Mouse (Mus musculus): ENCODE measurements around the gene Ylpm1.

Ylpm1 gene

GRCm38 (mm10) chr12:84996083-84996496 lies at the start of gene Ylpm1:
Gene Ylpm1 (plus strand): TSS chr12:84996321.
- DNase-seq (ENCODE audit: low read depth), result peak; percentile 99

DNA sequence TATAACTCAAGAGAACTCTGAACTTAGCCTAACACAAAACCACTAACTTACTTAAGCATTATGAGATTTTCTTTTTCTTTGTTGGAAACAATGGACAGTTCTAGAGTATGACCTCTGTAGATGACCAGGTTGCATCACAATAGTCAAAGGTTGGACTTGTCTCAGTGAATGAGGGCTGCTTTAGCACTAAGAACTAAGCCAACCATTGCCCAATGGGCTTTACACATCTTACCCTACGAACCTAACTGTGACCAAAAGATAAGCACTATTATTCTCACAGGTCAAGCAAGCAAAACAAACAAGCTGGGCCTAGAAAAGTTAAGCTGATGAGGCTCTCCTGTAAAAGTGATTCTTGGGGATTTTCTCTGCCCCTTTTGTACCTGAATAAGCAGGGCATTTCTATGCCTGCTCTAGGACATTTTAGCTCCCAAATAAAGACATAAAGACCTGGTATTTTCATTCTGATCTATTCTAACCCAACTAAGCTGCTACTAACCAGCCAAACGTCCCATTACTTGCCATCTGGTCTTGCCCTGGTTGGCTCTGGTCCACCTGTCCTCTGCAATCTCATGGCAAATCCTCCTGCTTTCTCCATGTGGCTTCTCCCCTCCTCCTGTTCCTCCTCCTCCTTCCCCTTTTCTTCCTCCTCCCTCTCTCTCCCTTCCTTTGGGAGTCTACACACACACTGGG lies 48.1 kb upstream of the Ylpm1 start:
- no peak for DNase-seq (ENCODE audit: low read depth)

DNA sequence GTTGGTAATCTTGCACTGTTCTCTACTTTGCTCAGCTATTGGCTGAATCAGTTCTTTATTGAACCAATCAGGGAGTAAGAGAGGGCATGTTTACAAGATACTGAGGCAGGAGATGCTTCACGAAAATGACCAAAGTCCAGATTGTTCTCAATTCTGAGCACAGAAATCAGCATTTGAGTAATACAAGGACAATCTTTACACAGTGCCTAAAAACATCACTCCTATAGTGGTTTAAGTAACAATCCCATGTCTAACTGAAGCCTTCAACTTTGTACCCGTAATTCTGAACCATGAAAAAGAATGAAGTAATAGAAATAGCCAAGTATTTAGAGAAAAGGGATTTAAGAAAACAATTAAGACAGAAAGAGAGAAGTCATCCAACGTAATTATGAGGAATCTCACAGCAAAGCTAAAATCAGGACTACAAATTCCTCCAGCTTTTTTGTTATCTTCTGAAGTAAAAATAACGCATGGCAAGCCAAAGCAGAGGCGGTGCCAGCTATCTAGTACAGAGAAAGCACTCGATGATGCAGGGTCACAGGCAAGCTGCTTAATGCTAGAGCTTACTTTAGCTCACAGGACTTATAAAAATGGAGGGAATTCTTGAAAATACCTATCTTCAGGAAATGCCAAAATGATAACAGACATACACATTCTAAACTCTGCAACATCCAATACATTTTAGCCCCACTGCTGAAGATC lies 47.4 kb upstream of the Ylpm1 start:
- DNase-seq (ENCODE audit: low read depth), result no peak

DNA sequence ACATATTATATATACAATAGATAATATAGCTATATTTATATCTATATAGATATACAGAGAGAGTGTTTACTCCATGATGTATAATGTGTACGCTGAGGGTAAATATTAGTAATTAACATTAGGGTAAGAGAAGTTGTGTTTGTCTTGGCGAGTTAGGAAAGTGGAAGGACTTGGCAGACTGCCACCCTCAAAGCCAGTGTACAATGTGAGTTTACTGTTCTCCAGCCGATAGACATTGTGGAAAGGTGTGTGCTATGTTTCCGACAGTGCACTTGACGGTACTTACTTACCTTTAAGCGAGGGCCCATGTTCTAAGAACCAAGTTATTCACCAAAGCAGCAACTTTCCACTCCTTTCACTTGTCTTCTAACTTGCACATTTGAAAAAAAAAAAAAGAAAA lies 45.4 kb upstream of the Ylpm1 start:
- no peak for DNase-seq (ENCODE audit: low read depth)

- DNase-seq (ENCODE audit: low read depth), result no peak
Observed at GRCm38 (mm10) chr12:84951531-84951930, 44.6 kb upstream of the Ylpm1 start.

- DNase-seq (ENCODE audit: low read depth), result no peak
Observed at GRCm38 (mm10) chr12:84952351-84952750, 43.8 kb upstream of the Ylpm1 start.

DNA sequence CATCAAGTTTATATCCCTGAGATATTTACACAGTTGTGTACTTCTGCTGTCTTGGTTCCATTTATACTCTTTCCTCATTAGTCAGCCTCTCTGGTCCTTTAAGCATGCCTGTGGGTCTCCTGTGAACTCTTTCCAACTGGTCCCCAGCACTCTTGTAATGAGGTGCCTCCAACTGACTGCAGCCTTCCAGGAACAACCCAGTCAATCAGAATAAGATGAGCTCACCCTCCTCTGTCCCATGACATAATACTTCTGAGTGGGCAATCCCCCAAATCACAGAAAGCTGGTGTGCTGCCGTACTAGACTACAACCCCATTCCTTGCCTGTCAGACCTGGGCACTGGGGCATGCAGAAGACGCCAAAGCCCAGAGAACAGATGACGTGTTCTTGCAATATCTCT lies 39.8 kb upstream of the Ylpm1 start:
- no peak for DNase-seq (ENCODE audit: low read depth)

- no peak for DNase-seq (ENCODE audit: low read depth)
Observed at GRCm38 (mm10) chr12:84958794-84959356, 37.2 kb upstream of the Ylpm1 start.

DNA sequence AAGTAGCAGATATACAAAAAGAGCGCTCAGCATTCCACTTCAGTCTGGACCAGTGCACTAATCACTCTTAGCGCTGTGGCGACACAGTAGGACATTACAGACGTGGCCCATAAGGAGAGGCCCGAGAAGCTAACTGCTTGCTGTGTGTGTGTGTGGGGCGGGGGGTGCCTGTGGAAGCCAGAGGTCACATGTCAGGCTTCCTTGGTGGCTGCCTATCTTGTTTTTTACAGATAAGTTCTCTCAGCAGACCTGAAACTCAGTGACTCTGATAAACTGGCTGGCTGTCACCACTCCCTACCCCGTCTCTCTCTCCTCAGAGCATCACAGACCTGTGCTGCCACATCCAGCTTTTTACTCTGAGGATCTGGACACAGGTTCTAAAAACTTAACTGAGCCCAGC lies 33.5 kb upstream of the Ylpm1 start:
- no peak for DNase-seq (ENCODE audit: low read depth)

GRCm38 (mm10) chr12:84968831-84969655 lies 27.1 kb upstream of the Ylpm1 start:
- DNase-seq (ENCODE audit: low read depth), result no peak

GRCm38 (mm10) chr12:84969656-84970427 lies 26.3 kb upstream of the Ylpm1 start:
- DNase-seq (ENCODE audit: low read depth), result peak; percentile 13

DNA sequence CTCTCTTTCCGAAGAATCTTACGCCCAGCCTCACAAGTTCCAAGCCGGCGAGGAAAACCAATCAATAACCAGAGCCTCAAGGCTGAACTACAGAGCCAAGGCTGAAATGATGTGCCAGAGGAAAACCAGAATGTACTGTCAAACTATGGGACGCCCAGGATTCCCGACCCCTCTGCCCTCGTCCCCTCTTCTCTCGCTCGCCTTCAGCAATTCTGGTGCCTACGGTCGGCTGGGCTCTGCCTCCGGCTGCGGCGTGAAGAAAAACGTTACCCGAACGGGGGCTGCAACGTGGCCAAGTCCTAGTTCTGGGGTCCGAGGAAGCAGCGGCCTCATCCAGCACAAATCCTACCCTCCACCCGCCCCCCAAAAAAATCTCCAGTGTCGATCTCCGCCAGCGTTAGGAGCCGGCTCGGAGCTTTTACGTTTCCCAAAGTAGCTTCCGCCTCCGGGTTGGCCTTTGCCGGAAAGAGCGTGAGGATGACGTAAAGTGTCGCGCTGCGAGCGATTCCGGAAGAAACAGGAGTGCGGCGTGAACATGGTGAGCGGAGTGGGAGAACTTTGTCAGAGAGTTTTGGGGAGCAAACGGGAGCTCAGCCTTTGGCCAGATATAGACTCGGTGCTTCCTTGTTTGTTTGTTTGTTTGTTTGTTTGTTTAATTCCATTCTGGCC lies 25.6 kb upstream of the Ylpm1 start, which contains the start of the genes Fcf1 and Arel1:
Gene Fcf1 (plus strand): TSS at position 470 of the 669 bp plus-strand sequence.
Gene Arel1 (minus strand): TSS at position 473 of the 669 bp plus-strand sequence.
- peak; percentile 95 for DNase-seq (ENCODE audit: low read depth)

DNA sequence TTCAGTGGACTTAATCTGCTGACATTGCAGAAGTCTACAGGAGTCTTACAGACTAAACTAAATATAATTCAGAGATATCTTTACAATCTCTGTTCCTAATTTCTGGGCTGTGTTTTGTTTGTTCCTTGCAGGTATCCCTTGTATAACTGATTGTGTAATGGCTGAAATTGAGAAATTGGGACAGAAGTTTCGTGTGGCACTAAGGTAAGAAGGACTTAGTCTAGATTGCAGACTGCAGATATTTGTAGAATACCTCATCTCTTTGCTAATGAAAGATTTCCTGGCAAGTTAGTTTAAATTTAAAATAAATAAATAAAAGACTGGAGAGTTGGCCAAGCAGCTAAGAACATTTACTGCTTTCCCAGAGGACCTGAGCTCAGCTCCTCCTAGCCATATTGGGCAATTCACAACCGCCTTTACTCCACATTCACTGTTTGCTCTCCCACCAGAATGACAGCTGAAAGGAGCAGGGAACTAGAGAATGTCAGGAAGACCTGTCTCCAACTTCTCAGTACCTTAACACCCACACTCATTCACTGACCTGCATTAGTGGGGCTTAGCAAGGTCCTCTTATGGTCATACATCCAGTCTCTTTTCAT lies 16.8 kb upstream of the Ylpm1 start:
- DNase-seq (ENCODE audit: low read depth), result no peak

- peak; percentile 27 for DNase-seq (ENCODE audit: low read depth)
Observed at GRCm38 (mm10) chr12:84989456-84989855, 6.7 kb upstream of the Ylpm1 start.

- no peak for DNase-seq (ENCODE audit: low read depth)
Observed at GRCm38 (mm10) chr12:84995112-84995761, 884 bp upstream of the Ylpm1 start.

- DNase-seq (ENCODE audit: low read depth), result peak; percentile 64
Observed at GRCm38 (mm10) chr12:84996501-84997398, 629 bp downstream of the Ylpm1 start.

DNA sequence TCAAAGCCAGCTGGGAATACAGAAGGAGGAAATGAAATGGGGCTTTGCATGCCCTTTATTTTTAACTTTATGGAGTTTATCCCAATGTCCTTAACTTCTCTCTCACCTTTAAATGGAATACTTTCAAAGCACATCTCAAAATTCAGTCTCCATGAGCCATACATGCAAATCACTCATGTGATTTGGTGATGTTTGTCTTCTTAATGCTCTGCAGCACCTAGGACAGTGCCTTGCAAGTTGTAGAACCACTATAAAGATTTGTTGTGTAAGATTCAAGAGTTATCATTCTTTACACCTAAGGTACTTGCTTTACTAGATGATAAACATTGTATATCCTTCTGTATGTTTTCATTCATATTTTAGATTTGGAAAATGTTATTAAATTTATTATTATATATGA lies 2.9 kb downstream of the Ylpm1 start:
- no peak for DNase-seq (ENCODE audit: low read depth)

DNA sequence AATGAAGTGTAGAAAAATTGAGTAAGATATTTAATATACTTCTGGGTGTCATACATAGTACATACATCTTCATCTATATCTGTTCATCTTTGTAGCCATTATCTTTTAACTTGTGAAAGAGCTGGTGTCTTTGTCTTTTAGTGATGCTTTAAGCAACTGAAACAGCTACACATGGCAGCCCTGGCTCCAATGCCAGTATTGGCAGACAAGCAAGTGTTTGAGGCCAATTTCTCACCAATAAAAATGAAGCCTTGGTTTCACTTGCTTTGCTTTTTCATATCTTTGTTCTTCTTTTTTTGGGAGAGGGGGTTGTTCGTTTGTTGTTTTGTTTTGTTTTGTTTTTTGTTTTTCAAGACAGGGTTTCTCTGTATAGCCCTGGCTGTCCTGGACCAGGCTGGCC lies 10.1 kb downstream of the Ylpm1 start:
- no peak for DNase-seq (ENCODE audit: low read depth)

DNA sequence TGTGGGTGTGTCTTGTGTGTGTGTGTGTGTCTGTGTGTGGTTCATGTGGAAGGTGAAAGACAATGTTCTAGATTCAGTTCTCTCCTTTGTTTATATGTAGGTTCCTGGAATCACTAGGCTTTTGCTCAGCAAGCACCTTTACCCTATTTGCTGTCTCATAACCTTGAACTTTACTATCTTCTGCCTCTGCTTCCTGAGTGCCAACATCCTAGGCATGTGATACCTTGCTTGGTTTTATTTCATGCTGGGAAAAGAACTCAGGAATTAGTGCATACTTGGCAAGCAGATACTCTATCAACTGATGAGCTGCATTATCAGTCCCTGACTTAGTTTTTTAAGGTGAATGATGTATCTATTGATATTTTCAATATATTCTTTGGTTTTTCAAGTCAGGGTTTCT lies 10.9 kb downstream of the Ylpm1 start:
- no peak for DNase-seq (ENCODE audit: low read depth)
